Mouse (Mus musculus): ENCODE results near the gene Selenof. TPM values are rescaled to one million over a fixed set of nuclear protein-coding genes. Genes with fewer than 3 reads are reported as not detected.

Selenof gene
- total RNA-seq, 4 experiments from 2014 or later, result 107 to 127 (median 111) TPM

GRCm38 (mm10) chr3:144561511-144562250 lies 8.4 kb upstream of the Selenof start:
- DNase-seq (ENCODE audit: low spot score in 2 of 2), result no peak

GRCm38 (mm10) chr3:144563916-144564315 lies 6.2 kb upstream of the Selenof start:
- DNase-seq (ENCODE audit: low spot score in 2 of 2), result no peak

- no peak for DNase-seq (ENCODE audit: low spot score in 2 of 2)
Measured at GRCm38 (mm10) chr3:144565212-144565611, 4.9 kb upstream of the Selenof start.

GRCm38 (mm10) chr3:144568861-144569361 lies 1.2 kb upstream of the Selenof start:
- no peak for DNase-seq (ENCODE audit: low spot score in 2 of 2)

- peak in 1 of 2 experiments; percentile 28 for DNase-seq (ENCODE audit: low spot score in 2 of 2)
Measured at GRCm38 (mm10) chr3:144569401-144569971, 618 bp upstream of the Selenof start.

DNA sequence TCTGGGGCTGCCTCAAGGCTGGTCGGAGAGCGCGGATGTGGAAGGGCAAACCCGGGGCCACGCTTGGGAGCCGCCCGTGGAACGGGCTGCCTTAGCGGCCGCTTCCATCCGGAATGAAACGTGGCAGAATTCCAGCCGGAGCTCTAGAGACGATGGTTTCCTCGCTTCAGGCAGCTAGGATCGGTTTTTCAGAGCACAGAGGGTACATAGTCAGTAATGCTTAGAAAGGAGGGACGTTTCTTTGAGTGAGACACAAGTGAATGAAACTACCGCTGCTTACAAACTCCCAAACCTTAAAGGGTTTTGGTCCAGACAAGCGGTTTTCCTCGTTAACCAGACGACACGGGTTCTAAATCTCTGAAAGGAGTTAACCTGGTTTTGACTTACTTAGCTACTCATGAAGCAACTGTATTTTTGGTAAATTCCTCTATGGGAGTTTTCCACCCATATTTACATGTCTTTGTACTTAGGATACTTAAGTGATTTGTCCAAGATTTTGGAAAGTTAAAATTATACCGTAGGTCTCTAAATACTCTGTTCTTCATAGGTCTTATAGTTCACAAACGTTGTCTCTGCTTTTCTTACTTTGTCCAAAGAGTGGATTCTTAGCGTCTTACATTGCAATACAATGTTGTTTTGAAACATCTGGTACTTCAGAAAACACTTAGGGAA lies 848 bp downstream of the Selenof start:
- no peak for DNase-seq (ENCODE audit: low spot score in 2 of 2)

GRCm38 (mm10) chr3:144574256-144574655 lies 4.2 kb downstream of the Selenof start:
- no peak for DNase-seq (ENCODE audit: low spot score in 2 of 2)

- DNase-seq (ENCODE audit: low spot score in 2 of 2), result no peak
Measured at GRCm38 (mm10) chr3:144577366-144578340, 7.5 kb downstream of the Selenof start.

DNA sequence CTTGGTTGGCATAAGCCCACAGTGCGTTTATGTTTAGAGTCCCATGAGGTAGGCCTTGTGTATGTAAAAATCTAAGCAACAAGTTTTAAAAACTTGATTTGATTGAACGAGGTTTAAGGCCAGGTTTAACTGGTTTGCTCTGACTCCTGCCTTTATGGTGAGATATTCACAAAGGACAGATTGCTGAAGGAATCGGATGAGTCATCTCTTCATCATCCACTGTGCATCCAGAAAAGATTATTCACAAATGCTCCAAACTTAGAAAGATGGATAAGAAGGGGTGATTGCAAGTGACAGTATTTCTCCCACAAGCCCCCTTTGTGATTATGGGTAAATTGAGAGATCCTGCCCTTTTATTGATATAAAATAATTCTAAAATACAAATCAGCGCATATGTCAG lies 8.8 kb downstream of the Selenof start:
- no peak for DNase-seq (ENCODE audit: low spot score in 2 of 2)

DNA sequence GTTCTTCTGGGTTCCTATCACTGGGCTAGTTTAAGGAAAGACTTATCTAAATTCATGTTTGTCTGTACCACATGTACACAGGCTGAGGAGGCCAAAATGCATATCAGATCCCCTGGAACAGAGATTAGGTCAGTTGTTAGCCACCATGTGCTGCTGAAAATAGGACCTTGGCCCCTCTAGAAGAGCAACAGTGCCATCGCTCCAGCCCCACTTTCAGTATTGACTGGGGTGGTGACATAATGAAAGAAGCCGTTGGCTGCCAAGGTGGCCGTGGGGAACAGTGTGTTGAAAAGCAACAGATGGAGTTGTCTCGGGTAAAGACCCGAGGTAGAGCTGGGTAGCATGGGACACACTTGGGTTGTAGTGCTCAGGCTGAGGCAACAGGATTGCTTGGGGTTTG lies 9.7 kb downstream of the Selenof start:
- no peak for DNase-seq (ENCODE audit: low spot score in 2 of 2)

DNA sequence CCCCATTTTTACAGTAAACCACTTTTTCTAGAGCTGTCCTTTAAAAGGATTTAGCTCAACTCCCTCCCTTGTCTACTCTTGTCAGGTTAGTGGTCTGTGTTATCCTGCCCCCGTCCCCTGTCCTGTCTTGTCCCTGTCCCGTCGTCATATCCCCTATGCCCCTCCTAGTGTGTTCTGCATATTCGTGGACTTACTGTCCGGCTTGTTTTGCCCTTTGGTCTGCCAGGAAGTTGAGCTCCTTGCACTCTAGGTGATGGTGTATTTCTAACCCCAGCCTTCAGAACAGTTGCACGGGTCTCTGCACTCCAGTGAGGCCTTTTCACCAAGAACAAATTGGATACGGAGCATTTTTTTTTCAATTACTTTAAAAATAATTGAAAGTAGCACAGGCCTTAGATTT lies 10.2 kb downstream of the Selenof start:
- no peak for DNase-seq (ENCODE audit: low spot score in 2 of 2)

DNA sequence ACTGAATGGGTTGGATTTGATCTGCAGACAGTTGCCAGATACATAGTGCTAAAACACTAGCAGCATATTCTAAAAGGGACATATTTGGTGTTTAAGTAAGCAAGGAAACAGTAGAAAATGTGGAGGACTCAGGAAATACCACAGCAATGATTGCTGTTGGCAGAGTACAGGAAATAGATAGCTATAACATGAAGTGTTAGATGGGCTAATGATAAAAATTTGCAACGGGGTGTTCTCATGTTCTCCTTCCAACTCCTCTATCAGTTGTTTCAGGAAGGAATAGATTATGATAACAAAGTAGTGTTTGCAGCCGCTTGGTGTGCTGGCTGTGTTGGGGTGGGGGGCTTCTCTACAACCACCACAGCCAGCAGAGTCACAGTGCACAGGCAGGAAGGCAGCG lies 11.7 kb downstream of the Selenof start:
- no peak for DNase-seq (ENCODE audit: low spot score in 2 of 2)

DNA sequence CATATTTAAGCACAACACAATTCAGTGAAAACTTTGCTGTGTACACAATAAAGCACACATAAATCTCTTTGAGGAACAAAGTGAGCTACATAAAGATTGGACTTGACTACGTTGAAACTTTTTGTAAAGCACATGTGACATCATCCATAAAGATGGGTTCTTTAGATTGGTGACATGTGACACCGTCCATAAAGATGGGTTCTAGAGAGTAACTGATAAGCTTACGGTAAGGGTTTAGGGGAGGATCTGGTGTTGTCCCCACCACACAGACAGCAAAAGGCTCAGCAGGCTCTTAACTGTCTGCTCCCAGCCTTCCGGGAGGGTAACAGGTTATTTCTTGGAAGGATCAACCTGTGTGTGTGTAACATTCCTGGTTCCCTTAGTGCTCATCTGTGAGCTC lies 12.2 kb downstream of the Selenof start:
- DNase-seq (ENCODE audit: low spot score in 2 of 2), result no peak

DNA sequence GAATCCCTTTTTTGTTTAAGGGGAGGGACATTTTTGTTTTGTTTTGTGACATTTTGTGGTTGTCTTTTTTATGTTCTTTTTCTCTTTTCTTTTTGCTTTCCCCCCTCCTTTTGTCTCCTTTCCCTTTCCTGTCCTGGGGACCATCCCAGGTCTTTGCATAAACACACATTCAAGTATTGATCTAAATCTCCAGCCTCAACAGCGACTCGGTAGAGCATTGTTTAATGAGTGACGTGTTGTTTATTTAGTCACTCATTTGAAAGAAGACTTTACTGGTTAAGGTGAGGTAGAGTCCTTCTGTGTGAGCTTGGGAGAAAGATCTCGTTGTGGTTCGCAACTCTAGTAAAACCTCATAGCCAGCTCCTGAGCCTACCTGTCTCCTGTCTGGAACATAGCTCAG lies 13.7 kb downstream of the Selenof start:
- DNase-seq (ENCODE audit: low spot score in 2 of 2), result no peak

DNA sequence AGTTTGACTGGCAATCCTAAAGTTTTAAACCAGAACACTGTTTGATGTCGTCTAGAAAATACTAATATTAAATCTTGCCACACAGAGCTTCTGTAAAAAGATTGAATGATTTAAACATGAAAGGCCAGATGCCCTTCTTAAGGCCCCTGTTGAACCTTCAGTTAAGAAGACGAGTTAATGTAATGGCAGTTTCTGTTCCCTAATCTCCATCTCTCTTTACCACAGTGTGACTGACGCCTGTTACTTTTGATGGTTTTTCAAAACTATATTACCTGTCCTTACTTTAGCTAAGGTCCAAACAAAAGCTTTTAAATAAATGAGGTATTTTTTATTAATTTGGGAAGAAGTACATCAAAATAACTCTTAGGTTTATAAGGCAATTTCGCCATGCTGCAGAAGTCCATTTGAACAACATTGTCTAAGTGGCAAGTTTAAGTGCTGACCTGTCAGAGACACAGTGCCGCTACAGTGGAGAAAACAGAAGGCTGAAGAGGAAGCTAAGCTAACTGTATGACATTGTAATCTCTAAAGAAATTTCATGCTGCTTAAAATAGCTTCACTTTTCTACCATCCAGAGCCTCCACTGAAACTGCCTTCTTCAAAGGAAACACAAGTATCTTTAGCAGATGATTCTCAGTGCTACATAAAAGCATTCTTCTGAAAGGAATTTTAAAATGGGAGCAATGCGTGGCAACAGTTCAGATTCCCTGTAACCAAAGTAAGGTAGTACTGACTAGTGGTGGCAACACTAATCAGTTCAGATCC lies 14.9 kb downstream of the Selenof start:
- DNase-seq (ENCODE audit: low spot score in 2 of 2), result no peak

- no peak for DNase-seq (ENCODE audit: low spot score in 2 of 2)
Measured at GRCm38 (mm10) chr3:144586731-144587130, 16.6 kb downstream of the Selenof start.

- DNase-seq (ENCODE audit: low spot score in 2 of 2), result no peak
Measured at GRCm38 (mm10) chr3:144589189-144589890, 19.2 kb downstream of the Selenof start.

GRCm38 (mm10) chr3:144592992-144593785 lies 23.1 kb downstream of the Selenof start:
- DNase-seq (ENCODE audit: low spot score in 2 of 2), result no peak

GRCm38 (mm10) chr3:144597121-144597520 lies 27.0 kb downstream of the Selenof start:
- DNase-seq (ENCODE audit: low spot score in 2 of 2), result no peak
